Mouse (Mus musculus) gastrocnemius, adult 18-20 months (tissue): ENCODE measurements around the gene Inpp5k. TPM values are rescaled to one million over a fixed set of nuclear protein-coding genes. Genes with fewer than 3 reads are reported as not detected.
"Not testable (repeated sequence)": the region's sequence is repeated elsewhere in the genome, so short reads cannot be mapped to it uniquely, and the experiment has no call there.

Experiments
- DNase-seq: peaks from one replicate; pipeline ENCODE4 v3.0.0; 2021; ENCODE audit warnings: low spot score
- total RNA-seq, 2 experiments: library from RNA; stranded (reverse); gene quantifications; 2 replicates each; pipeline ENCODE4 v1.2.3; 2021

The Inpp5k gene
- total RNA-seq, 2 experiments from 2014 or later, result 24.6 to 25.0 TPM

DNA sequence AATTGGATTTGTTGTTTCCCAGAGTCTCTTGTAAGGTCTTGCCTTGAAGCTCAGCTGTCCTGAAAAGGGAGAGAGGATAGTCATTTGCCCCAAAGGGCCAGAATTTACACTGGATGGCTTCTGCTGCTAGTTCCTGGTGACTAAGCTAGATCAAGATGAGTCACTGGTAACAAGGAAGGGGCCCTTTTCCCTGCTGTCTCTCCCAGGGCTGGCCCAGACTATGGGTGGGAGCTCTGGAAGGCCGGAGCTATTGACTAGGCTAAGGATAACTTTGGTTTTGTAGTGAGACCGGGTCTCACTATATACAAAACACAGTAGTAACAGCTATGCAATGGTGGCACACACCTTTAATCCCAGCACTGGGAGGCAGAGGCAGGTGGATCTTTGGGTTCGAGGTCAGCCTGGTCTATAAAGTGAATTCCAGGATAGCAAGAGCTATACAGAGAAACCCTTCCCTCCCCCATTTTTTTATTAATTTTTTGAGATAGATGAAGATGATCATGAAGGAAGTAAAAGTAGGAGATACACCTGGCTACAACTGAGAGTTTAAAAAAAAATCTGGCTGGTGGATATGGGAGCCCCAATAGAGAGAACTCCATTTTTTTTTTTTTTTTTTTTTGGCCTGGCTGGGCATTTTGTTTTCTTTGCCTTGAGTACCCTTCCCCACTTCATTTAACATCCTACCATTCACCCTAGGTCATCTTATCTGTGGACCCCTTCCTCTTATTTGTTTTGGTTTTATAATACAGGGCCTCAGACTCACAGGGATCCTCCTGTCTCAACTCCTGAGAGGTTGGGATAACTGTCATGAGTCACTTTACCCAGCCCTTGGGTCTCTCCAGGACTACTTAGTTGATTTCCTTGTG lies 47.3 kb downstream of the Inpp5k start:
- DNase-seq, result no peak

DNA sequence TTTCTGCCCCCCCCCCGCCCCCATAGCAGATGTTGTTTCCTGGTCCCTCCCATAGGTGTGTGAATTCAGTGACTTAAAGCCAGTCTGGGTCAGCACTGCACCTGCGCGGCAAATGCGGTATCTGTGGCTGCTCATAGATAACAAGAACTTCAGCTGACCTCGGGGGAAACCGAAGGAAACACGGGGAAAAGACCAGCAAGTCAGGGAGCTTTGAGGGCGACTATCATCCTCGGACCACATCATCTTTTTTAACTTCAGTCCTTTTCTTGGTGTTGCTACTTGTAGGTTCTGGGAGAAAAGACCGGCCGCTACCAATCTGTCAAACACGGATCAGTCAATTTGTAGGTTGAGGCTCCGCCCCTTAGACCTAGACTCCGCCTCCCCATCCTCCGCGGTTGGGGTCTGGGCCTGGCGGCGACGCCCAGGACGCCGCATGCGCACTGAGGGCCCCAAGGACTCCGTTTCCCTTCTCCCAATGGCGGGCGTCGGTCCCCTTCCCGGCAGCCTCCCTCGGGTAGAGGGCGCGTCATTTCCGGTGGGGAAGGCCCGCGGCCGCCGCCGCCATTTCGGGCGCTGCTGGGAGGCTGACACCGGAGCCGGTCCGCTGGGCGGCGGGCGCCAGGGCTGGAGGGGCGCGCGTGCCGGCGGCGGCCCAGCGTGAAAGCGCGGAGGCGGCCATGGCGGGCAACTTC lies 48.1 kb downstream of the Inpp5k start, which contains the start of gene Crk:
Gene Crk, plus strand, starts transcription at position 513 of the 692 bp plus-strand sequence.
- peak; percentile 99 for DNase-seq

DNA sequence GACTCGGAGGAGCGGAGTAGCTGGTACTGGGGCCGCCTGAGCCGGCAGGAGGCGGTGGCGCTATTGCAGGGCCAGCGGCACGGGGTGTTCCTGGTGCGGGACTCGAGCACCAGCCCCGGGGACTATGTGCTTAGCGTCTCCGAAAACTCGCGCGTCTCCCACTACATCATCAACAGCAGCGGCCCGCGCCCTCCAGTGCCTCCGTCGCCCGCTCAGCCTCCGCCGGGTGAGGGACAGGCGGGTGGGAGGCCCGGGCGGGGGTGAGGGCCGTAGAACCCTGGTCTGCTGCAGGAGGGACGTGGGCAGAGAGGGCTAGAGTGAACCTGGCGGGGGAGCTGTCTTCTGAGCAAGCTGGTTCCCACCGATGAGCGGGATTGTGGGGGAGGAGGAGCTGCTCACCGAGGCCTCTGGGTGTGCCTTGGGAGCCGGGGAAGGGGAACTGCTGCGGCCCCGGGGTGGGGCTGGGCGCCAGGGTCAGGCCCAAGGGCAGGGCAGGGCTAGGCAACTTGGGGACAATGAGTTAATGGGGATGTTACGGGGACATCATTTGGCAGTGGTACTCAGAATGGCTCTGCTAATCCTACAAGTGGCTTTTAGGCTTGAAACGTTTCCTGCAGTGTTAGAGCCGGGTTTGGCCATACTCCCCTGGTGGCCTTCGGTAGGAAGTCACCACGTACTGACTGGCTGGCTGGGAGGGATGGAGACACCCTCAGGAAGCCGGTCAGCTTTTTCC lies 48.8 kb downstream of the Inpp5k start:
- peak; percentile 66 for DNase-seq

DNA sequence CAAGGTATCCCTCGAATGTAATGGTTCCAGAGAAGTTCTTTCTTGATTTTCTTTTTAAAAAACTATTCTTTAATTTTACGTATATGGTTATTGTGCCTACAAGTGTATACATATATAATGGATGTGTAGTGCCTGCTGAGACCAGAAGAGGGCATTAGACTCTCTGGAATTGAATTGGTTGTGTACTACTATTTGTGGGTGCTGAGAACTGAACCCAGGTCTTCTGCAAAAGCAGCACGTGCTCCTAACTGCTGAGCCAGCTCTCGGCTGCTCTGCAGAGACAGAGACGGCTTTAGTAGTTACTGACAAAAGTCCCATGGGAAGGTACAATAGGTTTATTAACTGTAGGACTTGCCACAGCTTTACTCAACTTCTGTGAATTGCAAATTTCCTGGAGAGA lies 53.7 kb downstream of the Inpp5k start:
- DNase-seq, result no peak

DNA sequence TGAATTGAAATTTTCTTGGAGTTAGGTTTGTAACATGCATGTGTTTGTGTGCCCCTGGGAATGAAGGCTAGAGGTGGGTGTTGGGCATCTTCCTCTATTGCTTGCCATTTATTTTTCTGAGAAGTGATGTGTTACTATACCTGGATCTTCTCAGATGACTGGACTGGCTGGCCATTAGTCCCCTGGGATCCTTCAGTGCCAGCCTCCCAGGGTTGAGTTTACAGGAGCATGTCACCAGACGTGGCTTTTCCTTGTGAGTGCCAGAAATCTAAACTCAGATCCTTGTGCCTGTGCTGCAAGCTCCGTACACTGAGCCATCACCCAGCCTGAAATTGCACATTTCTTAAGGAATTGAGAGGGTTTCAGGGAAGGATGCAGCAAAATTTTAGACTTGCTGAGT lies 54.2 kb downstream of the Inpp5k start:
- peak; percentile 83 for DNase-seq

DNA sequence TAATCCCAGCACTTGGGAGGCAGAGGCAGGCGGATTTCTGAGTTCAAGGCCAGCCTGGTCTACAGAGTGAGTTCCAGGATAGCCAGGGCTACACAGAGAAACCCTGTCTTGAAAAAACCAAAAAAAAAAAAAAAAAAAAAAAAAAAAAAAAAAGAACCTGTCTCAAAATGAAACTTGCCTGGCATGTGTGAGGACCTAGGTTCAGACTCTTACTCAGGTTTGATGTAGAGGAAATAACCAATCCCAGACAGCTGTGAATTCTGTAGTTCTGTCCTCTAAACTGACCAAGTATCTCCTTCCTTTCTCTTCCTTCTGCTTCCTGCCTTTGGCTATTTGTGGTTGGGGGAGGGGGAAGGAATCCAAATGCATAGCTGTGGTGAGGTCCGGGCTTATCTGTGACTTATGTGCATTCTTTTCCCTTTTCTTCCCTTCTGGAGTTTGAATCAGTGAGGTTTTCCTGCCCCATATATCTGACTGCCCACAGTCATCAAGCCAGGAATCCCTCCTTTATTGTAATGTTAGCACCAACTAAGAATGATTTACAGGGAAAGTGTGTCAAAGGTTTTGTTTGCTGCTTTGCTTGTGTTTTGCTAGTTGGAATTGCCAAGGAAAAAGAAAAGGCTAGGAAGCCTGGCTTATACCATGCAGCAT lies 56.7 kb downstream of the Inpp5k start:
- DNase-seq, result no peak

DNA sequence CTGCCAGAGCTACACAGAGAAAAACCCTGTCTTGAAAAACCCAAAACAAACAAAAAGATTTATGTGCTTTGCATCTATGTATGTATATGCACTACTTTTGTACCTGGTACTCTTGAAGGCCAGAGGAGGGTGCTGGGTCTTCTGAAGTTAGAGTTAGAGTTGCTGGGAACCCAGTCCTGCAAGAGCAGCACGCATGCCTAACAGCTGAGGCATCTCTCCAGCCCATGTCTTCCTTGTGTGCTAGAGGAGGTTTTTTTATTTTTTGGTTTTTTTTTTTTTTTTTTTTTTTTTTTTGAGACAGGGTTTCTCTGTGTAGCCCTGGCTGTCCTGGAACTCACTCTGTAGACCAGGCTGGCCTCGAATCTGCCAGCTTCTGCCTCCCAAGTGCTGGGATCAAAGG lies 57.3 kb downstream of the Inpp5k start:
- no peak for DNase-seq

DNA sequence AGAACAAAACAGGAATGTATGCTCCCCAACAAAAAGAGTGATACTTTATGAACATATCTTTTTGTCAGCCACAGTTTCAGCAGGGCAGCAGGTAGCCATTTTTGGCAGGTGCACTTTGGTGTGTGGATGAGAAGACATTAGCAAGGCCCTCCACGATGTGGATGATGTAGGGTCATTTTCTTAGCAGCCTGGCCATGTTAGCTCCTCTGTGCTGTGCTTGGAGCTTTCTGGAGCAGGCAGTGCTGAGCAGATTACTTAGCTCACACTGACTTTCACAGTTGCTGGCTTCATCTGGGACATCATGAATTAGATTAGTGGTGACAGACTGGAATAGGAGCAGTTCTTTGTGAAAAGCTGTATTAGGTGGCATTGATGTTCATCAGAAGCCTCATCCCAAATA lies 59.2 kb downstream of the Inpp5k start:
- DNase-seq, result no peak

DNA sequence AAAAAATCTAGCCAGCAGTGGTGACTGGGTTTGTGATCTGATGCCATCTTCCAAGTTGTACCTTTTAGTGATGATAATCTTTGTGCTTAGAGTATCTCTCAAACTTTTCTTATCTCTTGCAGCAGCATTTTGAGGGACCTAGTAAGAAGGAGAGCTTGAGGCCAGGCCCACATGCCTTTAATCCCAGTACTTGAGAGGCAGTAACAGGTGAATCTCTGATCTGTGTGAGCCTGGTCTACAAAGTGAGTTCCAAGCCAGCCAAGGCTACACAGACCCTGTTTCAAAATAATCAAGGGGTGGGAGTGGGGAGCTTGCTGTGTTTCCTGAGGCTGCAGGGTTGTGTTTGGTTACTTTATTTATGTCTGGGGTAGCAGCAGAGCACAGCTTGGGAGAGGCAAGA lies 60.3 kb downstream of the Inpp5k start:
- DNase-seq, result no peak

DNA sequence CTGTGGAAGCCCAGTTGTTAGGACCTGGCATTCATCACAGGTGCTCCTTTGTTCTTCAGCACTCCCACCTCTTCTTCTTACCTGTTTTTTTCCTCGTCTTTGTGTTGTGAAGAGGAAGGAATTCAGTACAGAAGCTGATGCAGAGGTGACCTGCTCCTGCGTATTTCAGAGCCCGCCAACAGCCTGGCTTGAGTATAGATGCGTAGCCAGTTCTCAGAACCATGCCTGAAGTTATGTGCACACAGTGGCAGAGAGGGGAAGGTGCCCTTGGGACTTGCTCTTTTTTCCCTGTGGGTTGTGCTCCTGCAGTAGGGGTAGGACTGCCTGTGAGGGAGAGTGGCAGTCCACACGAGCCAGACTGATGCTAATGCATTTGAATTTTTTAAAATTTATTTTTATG lies 62.8 kb downstream of the Inpp5k start:
- no peak for DNase-seq

DNA sequence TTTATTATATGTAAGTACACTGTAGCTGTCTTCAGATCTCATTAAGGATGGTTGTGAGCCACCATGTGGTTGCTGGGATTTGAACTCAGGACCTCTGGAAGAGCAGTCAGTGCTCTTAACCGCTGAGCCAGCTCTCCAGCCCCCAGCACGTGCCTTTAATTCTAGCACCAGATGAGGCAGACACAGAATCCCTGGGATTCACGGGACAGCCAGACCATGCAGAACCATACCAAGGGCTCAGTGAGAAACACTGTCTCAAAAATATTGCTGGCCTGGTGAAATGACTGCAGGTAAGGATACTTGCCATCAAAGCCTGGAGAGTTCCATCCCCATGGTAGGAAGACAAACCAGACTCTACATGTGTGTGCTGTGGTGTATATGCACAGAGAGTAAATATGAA lies 66.7 kb downstream of the Inpp5k start:
- not testable (repeated sequence) for DNase-seq

Other genes starting within 250 kb of the Inpp5k start
- 10 to 100 TPM; 50.2 to 64.1 TPM for gene Serpinf1, start 208.3 kb upstream of the Inpp5k start, total RNA-seq
- gene Serpinf2, start 191.4 kb upstream of the Inpp5k start, total RNA-seq, result under 1 TPM in 1 of 2 experiments, not detected in 1; 0.36 TPM
- 1 to 10 TPM; 4.5 to 5.5 TPM for gene Wdr81, start 176.3 kb upstream of the Inpp5k start, total RNA-seq
- gene Tlcd2, start 169.3 kb upstream of the Inpp5k start, total RNA-seq, result 1 to 10 TPM; 2.6 to 2.9 TPM
- 10 to 100 TPM; 70.1 to 70.9 TPM for gene Prpf8, start 144.2 kb upstream of the Inpp5k start, total RNA-seq
- gene Rilp, start 120.9 kb upstream of the Inpp5k start, total RNA-seq, result 10 to 100 TPM; 31.5 to 32.4 TPM
- 1 to 10 TPM; 2.4 to 3.3 TPM for gene Scarf1, start 117.4 kb upstream of the Inpp5k start, total RNA-seq
- gene Slc43a2, start 99.3 kb upstream of the Inpp5k start, total RNA-seq, result 10 to 100 TPM; 24.0 to 32.2 TPM
- gene Pitpna, start 42.9 kb upstream of the Inpp5k start, total RNA-seq, result 100 to 1,000 TPM; 168 to 172 TPM
- 10 to 100 TPM; 32.6 to 40.7 TPM for gene Myo1c, start 19.5 kb downstream of the Inpp5k start, total RNA-seq
- gene Crk, start 48.3 kb downstream of the Inpp5k start, total RNA-seq, result 10 to 100 TPM; 50.3 to 60.6 TPM
- gene Ywhae, start 101.9 kb downstream of the Inpp5k start, total RNA-seq, result 100 to 1,000 TPM; 517 to 578 TPM
- gene Doc2b, start 165.1 kb downstream of the Inpp5k start, total RNA-seq, result 1 to 10 TPM in 1 of 2 experiments, under 1 TPM in 1; 0.45 to 2.7 TPM